ENCODE assay signal across 8 mouse cellular contexts in the genomic region with DNA sequence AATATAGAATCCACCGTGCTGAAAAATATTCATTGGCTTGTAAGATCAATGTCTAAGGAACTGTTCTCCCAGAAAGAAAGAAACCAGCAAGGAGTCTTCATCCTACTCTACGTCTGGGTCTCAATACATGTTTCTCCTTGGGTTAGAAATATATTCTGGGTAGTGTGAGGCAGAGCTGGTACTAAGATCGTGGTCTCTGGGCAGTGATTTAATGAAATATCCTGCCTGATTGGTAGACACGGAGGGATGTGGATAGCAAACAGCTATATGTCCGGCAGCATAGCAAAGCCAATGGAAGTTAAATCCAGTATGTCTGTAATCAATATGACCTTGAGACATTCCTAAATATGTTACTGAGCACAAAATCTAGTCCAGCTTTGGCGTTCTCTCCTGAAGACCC. TPM values are rescaled to one million over a fixed set of nuclear protein-coding genes. Genes with fewer than 3 reads are reported as not detected.
DNase-seq lines count a peak whose midpoint lies in the region; ATAC-seq and TF ChIP-seq lines count a peak whose summit lies in the region.

No protein-coding gene starts in this region.

- WGBS in heart, embryonic 14.5 days, result 43% methylated on average over 6 of the region's 6 CpGs
- 43% methylated on average over 6 of the region's 6 CpGs for WGBS in heart, adult 2 months
- 50% methylated on average over 6 of the region's 6 CpGs for WGBS in embryonic facial prominence, embryonic 11.5 days
- 52% methylated on average over 6 of the region's 6 CpGs for WGBS in hindbrain, embryonic 10.5 days
- 42% methylated on average over 6 of the region's 6 CpGs for WGBS in midbrain, embryonic 12.5 days

- TF ChIP-seq CTCF in heart, adult 2 months (IDR thresholded peaks at IDR 0.05), result no peak

- no peak for ATAC-seq in heart, embryonic 14.5 days (ENCODE audit: insufficient number of reproducible peaks, insufficient read depth, low FRiP score, low read depth)
- no peak for ATAC-seq in embryonic facial prominence, embryonic 11.5 days (replicated peaks; ENCODE audit: insufficient number of reproducible peaks, low FRiP score, low TSS enrichment, low read depth)
- 0 out of 2 replicates have a peak, but pooled peaks have one; percentile 24 for ATAC-seq in midbrain, embryonic 12.5 days (ENCODE audit: low FRiP score, low read depth)

- intact Hi-C loops in heart, adult 2 months (cut with DNase I), result loop anchor here (5.0 to 10.0 kb wide), 2 partner anchors 76 to 167 kb away; no protein-coding TSS in a partner anchor

- no peaks in the 10 kb centered on the region for H3K36me3 ChIP-seq in heart, embryonic 14.5 days (ENCODE audit: control insufficient read depth, insufficient read depth, low read length)
- no peaks in the 10 kb centered on the region for H3K36me3 ChIP-seq in heart, adult 2 months (ENCODE audit: control insufficient read depth, insufficient read depth, low read length)
- no peaks in the 10 kb centered on the region for H3K36me3 ChIP-seq in embryonic facial prominence, embryonic 11.5 days (replicated peaks; ENCODE audit: control insufficient read depth, insufficient read depth, low read depth, low read length)
- no peaks in the 10 kb centered on the region for H3K36me3 ChIP-seq in hindbrain, embryonic 10.5 days
- H3K36me3 ChIP-seq in midbrain, embryonic 12.5 days, result no peaks in the 10 kb centered on the region

- no peak overlapping the region for H3K27ac ChIP-seq in heart, embryonic 14.5 days (replicated peaks in 1 of 2; ENCODE audit: control insufficient read depth in 1 of 2, insufficient read depth in 1 of 2, low read depth in 2 of 2, low read length in 2 of 2)
- H3K27ac ChIP-seq in heart, adult 2 months, result no peak overlapping the region; the same call in 1 of the 2 replicates
- no peak overlapping the region for H3K27ac ChIP-seq in embryonic facial prominence, embryonic 11.5 days (replicated peaks; ENCODE audit: low read depth, low read length)
- no peak overlapping the region for H3K27ac ChIP-seq in hindbrain, embryonic 10.5 days
- no peak overlapping the region for H3K27ac ChIP-seq in midbrain, embryonic 12.5 days (replicated peaks)

- H3K4me1 ChIP-seq in heart, embryonic 14.5 days (ENCODE audit: control insufficient read depth in 2 of 2, insufficient read depth in 2 of 2, low read length in 2 of 2), result peaks cover 0 to 9% of the 10 kb centered on the region in 2 experiments; a peak in 1 of 4 replicates
- no peaks in the 10 kb centered on the region for H3K4me1 ChIP-seq in heart, adult 2 months (ENCODE audit: control insufficient read depth, insufficient read depth, low read length)
- peaks cover 2% of the 10 kb centered on the region; the same call in 1 of the 2 replicates for H3K4me1 ChIP-seq in embryonic facial prominence, embryonic 11.5 days (ENCODE audit: control insufficient read depth, insufficient read depth, low read length)
- peaks cover 11% of the 10 kb centered on the region; the same call in 1 of the 2 replicates for H3K4me1 ChIP-seq in hindbrain, embryonic 10.5 days (replicated peaks)
- peaks cover 12% of the 10 kb centered on the region; the same call in 1 of the 2 replicates for H3K4me1 ChIP-seq in midbrain, embryonic 12.5 days

- no peak for DNase-seq in heart, adult 2 months
- DNase-seq in embryonic facial prominence, embryonic 11.5 days (ENCODE audit: low spot score), result no peak
- no peak for DNase-seq in hindbrain, embryonic 10.5 days (ENCODE audit: low spot score)
- no peak for DNase-seq in cerebellum, postnatal 25 days
- no peak for DNase-seq in left cerebral cortex, adult 18-20 months (ENCODE audit: low spot score in 2 of 2)
- no peak for DNase-seq in natural killer cell, adult 2 months (ENCODE audit: low spot score in 2 of 2)

- no peak for TF ChIP-seq POLR2A in heart, adult 2 months (IDR thresholded peaks at IDR 0.05; ENCODE audit: insufficient read depth, low read depth, low read length)

- H3K79me2 ChIP-seq in heart, adult 2 months (replicated peaks; ENCODE audit: control insufficient read depth, insufficient read depth, low read length), result no peaks in the 10 kb centered on the region

- no peak overlapping the region for H3K9ac ChIP-seq in heart, embryonic 14.5 days (ENCODE audit: low read length)
- H3K9ac ChIP-seq in heart, adult 2 months (ENCODE audit: low read depth, low read length), result no peak overlapping the region
- H3K9ac ChIP-seq in embryonic facial prominence, embryonic 11.5 days (replicated peaks; ENCODE audit: low read length), result no peak overlapping the region
- peak overlapping the region; percentile 35 for H3K9ac ChIP-seq in midbrain, embryonic 12.5 days (replicated peaks)

- TF ChIP-seq EP300 in heart, adult 2 months (IDR thresholded peaks at IDR 0.05; ENCODE audit: insufficient read depth, low read depth, low read length), result no peak

- peaks cover 8% of the 10 kb centered on the region; the same call in 1 of the 2 replicates for H3K27me3 ChIP-seq in heart, embryonic 14.5 days (ENCODE audit: control insufficient read depth, insufficient read depth, low read length)
- no peaks in the 10 kb centered on the region for H3K27me3 ChIP-seq in heart, adult 2 months (ENCODE audit: control insufficient read depth, insufficient read depth, low read length)
- peaks cover 6% of the 10 kb centered on the region; the same call in 1 of the 2 replicates for H3K27me3 ChIP-seq in embryonic facial prominence, embryonic 11.5 days (ENCODE audit: control insufficient read depth, insufficient read depth, low read length)
- H3K27me3 ChIP-seq in hindbrain, embryonic 10.5 days (ENCODE audit: insufficient read depth, poor library complexity, severe bottlenecking), result peaks cover 13% of the 10 kb centered on the region; the same call in 1 of the 2 replicates
- H3K27me3 ChIP-seq in midbrain, embryonic 12.5 days, result peaks cover 8% of the 10 kb centered on the region

- peak overlapping the region in 1 of 2 experiments; percentile 31; a peak in 2 of 4 replicates for H3K4me3 ChIP-seq in heart, embryonic 14.5 days (ENCODE audit: control insufficient read depth in 1 of 2, insufficient read depth in 1 of 2, low read depth in 1 of 2, low read length in 2 of 2)
- no peak overlapping the region; the same call in 1 of the 2 replicates for H3K4me3 ChIP-seq in heart, adult 2 months
- peak overlapping the region; percentile 24 for H3K4me3 ChIP-seq in embryonic facial prominence, embryonic 11.5 days (ENCODE audit: low read depth, low read length)
- H3K4me3 ChIP-seq in hindbrain, embryonic 10.5 days, result peak overlapping the region; percentile 51
- H3K4me3 ChIP-seq in midbrain, embryonic 12.5 days, result peak overlapping the region; percentile 41

- H3K9me3 ChIP-seq in heart, embryonic 14.5 days (ENCODE audit: control insufficient read depth, low read length), result no peaks in the 10 kb centered on the region
- no peaks in the 10 kb centered on the region for H3K9me3 ChIP-seq in embryonic facial prominence, embryonic 11.5 days (replicated peaks; ENCODE audit: control insufficient read depth, low read length)
- H3K9me3 ChIP-seq in hindbrain, embryonic 10.5 days, result no peaks in the 10 kb centered on the region
- H3K9me3 ChIP-seq in midbrain, embryonic 12.5 days, result no peaks in the 10 kb centered on the region

- H3K4me2 ChIP-seq in heart, embryonic 14.5 days (ENCODE audit: low read length), result peak overlapping the region; percentile 64
- peak overlapping the region; percentile 61 for H3K4me2 ChIP-seq in embryonic facial prominence, embryonic 11.5 days (ENCODE audit: low read depth, low read length)
- peak overlapping the region; percentile 69 for H3K4me2 ChIP-seq in midbrain, embryonic 12.5 days (replicated peaks)

RNA-seq across cellular contexts. Expression of a gene that starts 0.5 kb away (rescaled TPM):
- polyA plus RNA-seq in heart, embryonic 14.5 days (2014; fragmentation: Nextera tagmentation; extraction: Ambion mirVana), result 1.9 and 4.7 TPM in 2 replicates
- 10 to 100 TPM; 12.4 to 16.1 TPM for total RNA-seq in heart, adult 2 months (2021)
- 7.3 and 19.2 TPM in 2 replicates for polyA plus RNA-seq in heart, adult 2 months (2012; rRNA removed)
- 12.5 and 17.8 TPM in 2 replicates for polyA plus RNA-seq in embryonic facial prominence, embryonic 11.5 days (2014; fragmentation: Nextera tagmentation; extraction: Ambion mirVana)
- 14.9 and 25.3 TPM in 2 replicates for polyA plus RNA-seq in hindbrain, embryonic 10.5 days (2016; fragmentation: Nextera tagmentation; extraction: Ambion mirVana)
- 17.4 and 17.9 TPM in 2 replicates for polyA plus RNA-seq in midbrain, embryonic 12.5 days (2016; fragmentation: Nextera tagmentation; extraction: Ambion mirVana)
- 100 to 1,000 TPM; 364 to 379 TPM for total RNA-seq in left cerebral cortex, adult 18-20 months (2021)
